Mouse (Mus musculus) forebrain, embryonic 12.5 days (tissue): ENCODE measurements around the gene Pax9. TPM values are rescaled to one million over a fixed set of nuclear protein-coding genes. Genes with fewer than 3 reads are reported as not detected.

Experiments used
- ATAC-seq: fragments of 200-750 bp; cut with Nextera tagmentation; 2 replicates; pipeline ENCODE4 v1.8.0; 2017; ENCODE audit warnings: moderate TSS enrichment; ENCODE audit not compliant: low FRiP score
- H3K27ac ChIP-seq: fragments of 300-500 bp; sonication (generic); 2 replicates; pipeline ENCODE4 v1.5.1; 2016; ENCODE audit warnings: mild to moderate bottlenecking
- H3K27me3 ChIP-seq: fragments of 300-500 bp; sonication (generic); 2 replicates; pipeline ENCODE4 v1.6.1; 2016; ENCODE audit warnings: mild to moderate bottlenecking
- H3K36me3 ChIP-seq: fragments of 300-500 bp; sonication (generic); replicated peaks from 2 replicates; pipeline ENCODE4 v1.6.1; 2016; ENCODE audit warnings: mild to moderate bottlenecking
- H3K4me1 ChIP-seq: fragments of 300-500 bp; sonication (generic); 2 replicates; pipeline ENCODE4 v1.6.1; 2016
- H3K4me2 ChIP-seq: fragments of 300-500 bp; sonication (generic); 2 replicates; pipeline ENCODE4 v1.6.1; 2016; ENCODE audit warnings: mild to moderate bottlenecking, moderate library complexity
- H3K4me3 ChIP-seq: fragments of 300-500 bp; sonication (generic); replicated peaks from 2 replicates; pipeline ENCODE4 v1.5.1; 2016; ENCODE audit warnings: mild to moderate bottlenecking
- H3K9ac ChIP-seq: fragments of 300-500 bp; sonication (generic); 2 replicates; pipeline ENCODE4 v1.6.1; 2016; ENCODE audit warnings: mild to moderate bottlenecking
- H3K9me3 ChIP-seq: fragments of 300-500 bp; sonication (generic); 2 replicates; pipeline ENCODE4 v1.6.1; 2016
- WGBS: fragments of 180-500 bp; shearing (Covaris S2); methylation state at CpG from one replicate; pipeline ENCODE4 v1.1.7; 2016; 5-methylcytosine and 5-hydroxymethylcytosine counted together
- polyA plus RNA-seq: library from polyadenylated mRNA; unstranded; fragments of >200 nt; fragmentation: Nextera tagmentation; extraction: Ambion mirVana; gene quantifications from 2 replicates; pipeline ENCODE4 v1.2.1, GENCODE M21; 2016

Pax9 gene
- polyA plus RNA-seq, 1 experiment from 2014 or later = 1.2 TPM

GRCm38 (mm10) chr12:56699915-56700900 is 8.6 kb downstream of the Pax9 start:
- Histone ChIP-seq H3K9me3 (no peaks in the 10 kb centered on the region), H3K4me3 (0 out of 2 replicates have a peak overlapping the region, but pooled peaks have one; percentile 4), H3K27ac (no peak overlapping the region), H3K4me2 (no peak overlapping the region), H3K4me1 (peaks cover 26% of the 10 kb centered on the region), H3K27me3 (peaks cover 75% of the 10 kb centered on the region), H3K36me3 (no peaks in the 10 kb centered on the region), H3K9ac (no peak overlapping the region)
- 2% methylated on average over 44 of the region's 44 CpGs for WGBS
- ATAC-seq = no peak

- 2% methylated on average over 6 of the region's 6 CpGs for WGBS
- no peak for ATAC-seq
- H3K9me3 ChIP-seq = no peaks in the 10 kb centered on the region
- H3K27ac ChIP-seq = no peak overlapping the region
- H3K36me3 ChIP-seq = no peaks in the 10 kb centered on the region
- H3K27me3 ChIP-seq = peaks cover 70% of the 10 kb centered on the region
- no peak overlapping the region for H3K4me3 ChIP-seq
- H3K9ac ChIP-seq = no peak overlapping the region
- H3K4me1 ChIP-seq = peaks cover 18% of the 10 kb centered on the region
- H3K4me2 ChIP-seq = no peak overlapping the region
Measured at GRCm38 (mm10) chr12:56701004-56701403, 9.4 kb downstream of the Pax9 start.

GRCm38 (mm10) chr12:56717971-56718706 is 26.6 kb downstream of the Pax9 start:
- Histone ChIP-seq H3K4me3 (no peak overlapping the region), H3K9ac (no peak overlapping the region), H3K27ac (no peak overlapping the region), H3K36me3 (no peaks in the 10 kb centered on the region), H3K4me2 (no peak overlapping the region), H3K27me3 (peaks cover 53% of the 10 kb centered on the region), H3K4me1 (peaks cover 7% of the 10 kb centered on the region; the same call in 1 of the 2 replicates), H3K9me3 (no peaks in the 10 kb centered on the region)
- no peak for ATAC-seq
- WGBS = 8% methylated on average over 14 of the region's 14 CpGs

- WGBS = 35% methylated on average over 6 of the region's 6 CpGs
- no peak overlapping the region for H3K4me2 ChIP-seq
- no peak overlapping the region for H3K27ac ChIP-seq
- H3K9me3 ChIP-seq = no peaks in the 10 kb centered on the region
- H3K4me1 ChIP-seq = peaks cover 7% of the 10 kb centered on the region; the same call in 1 of the 2 replicates
- H3K9ac ChIP-seq = no peak overlapping the region
- H3K36me3 ChIP-seq = no peaks in the 10 kb centered on the region
- ATAC-seq = no peak
- H3K4me3 ChIP-seq = no peak overlapping the region
- peaks cover 51% of the 10 kb centered on the region for H3K27me3 ChIP-seq
Measured at GRCm38 (mm10) chr12:56718707-56719051, 27.1 kb downstream of the Pax9 start.

- no peak for ATAC-seq
- 30% methylated on average over 4 of the region's 4 CpGs for WGBS
- Histone ChIP-seq H3K4me3 (no peak overlapping the region), H3K27ac (no peak overlapping the region), H3K4me1 (no peaks in the 10 kb centered on the region), H3K36me3 (no peaks in the 10 kb centered on the region), H3K4me2 (no peak overlapping the region), H3K9me3 (no peaks in the 10 kb centered on the region), H3K9ac (no peak overlapping the region), H3K27me3 (no peaks in the 10 kb centered on the region)
Measured at GRCm38 (mm10) chr12:56727631-56728030, 36.1 kb downstream of the Pax9 start.

GRCm38 (mm10) chr12:56737104-56737503 is 45.5 kb downstream of the Pax9 start:
- Histone ChIP-seq H3K9ac (no peak overlapping the region), H3K27ac (no peak overlapping the region), H3K27me3 (no peaks in the 10 kb centered on the region), H3K4me1 (no peaks in the 10 kb centered on the region), H3K9me3 (no peaks in the 10 kb centered on the region), H3K4me3 (no peak overlapping the region), H3K36me3 (no peaks in the 10 kb centered on the region), H3K4me2 (no peak overlapping the region)
- WGBS = 92% methylated on average over 4 of the region's 4 CpGs
- no peak for ATAC-seq

Other genes with a start within 250 kb of the Pax9 start
- gene Nkx2-1, start 154.9 kb upstream of the Pax9 start, polyA plus RNA-seq = 37.2 and 66.0 TPM in 2 replicates
- gene Nkx2-9, start 78.5 kb upstream of the Pax9 start, polyA plus RNA-seq = 1.1 and 1.3 TPM in 2 replicates